14 mouse cellular contexts compared by ENCODE assay signal in the genomic region with DNA sequence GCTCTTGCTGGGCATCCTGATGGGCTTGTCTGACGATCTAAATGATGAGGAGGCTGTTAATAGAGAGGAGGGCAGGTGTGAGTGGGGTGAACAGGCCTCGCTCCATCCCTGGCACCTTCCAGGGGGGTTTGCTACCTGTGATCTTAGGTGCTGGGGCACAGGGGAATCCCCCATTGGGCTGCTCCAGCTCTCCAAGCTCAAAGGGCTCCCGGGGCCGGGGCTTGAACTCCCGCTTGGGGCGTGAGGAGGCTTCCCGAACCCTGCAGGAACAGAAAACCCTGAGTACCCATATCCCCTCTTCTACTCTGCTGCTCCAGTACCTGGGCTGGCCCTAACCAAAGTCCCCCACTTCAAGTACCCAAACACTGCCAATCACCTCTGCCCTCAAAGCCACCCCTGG. TPM values are rescaled to one million over a fixed set of nuclear protein-coding genes. Genes with fewer than 3 reads are reported as not detected.
DNase-seq lines count a peak whose midpoint lies in the region; ATAC-seq lines count a peak whose summit lies in the region.
"Had no signal": no experiment of that assay in that cellular context is flagged by ENCODE, and none has a peak within 500 bp of the region (broad histone marks: within the 10 kb centered on the region; RNA-seq: fewer than 3 reads in every experiment).

No protein-coding gene starts in this region.

- no peaks in the 10 kb centered on the region for H3K27me3 ChIP-seq in limb, embryonic 13.5 days
- no peaks in the 10 kb centered on the region for H3K27me3 ChIP-seq in limb, embryonic 10.5 days (ENCODE audit: low read depth, poor library complexity, severe bottlenecking)
- no peaks in the 10 kb centered on the region for H3K27me3 ChIP-seq in midbrain, embryonic 15.5 days (replicated peaks)
- H3K27me3 ChIP-seq: kidney, embryonic 15.5 days; liver, embryonic 12.5 days; lung, embryonic 15.5 days had no signal

- peak; percentile 64 for DNase-seq in cerebellum, adult 11-12 months
- no peak for DNase-seq in cerebellum, adult 18-20 months
- peak; percentile 92 for DNase-seq in heart, adult 11 months
- DNase-seq in heart, adult 18-20 months: no peak
- no peak for DNase-seq in limb, embryonic 10.5 days (ENCODE audit: low spot score)
- no peak for DNase-seq in adrenal gland, postnatal 36 days

- H3K36me3 ChIP-seq in limb, embryonic 13.5 days: peaks cover 86% of the 10 kb centered on the region
- peaks cover 93% of the 10 kb centered on the region for H3K36me3 ChIP-seq in limb, embryonic 10.5 days
- H3K36me3 ChIP-seq in midbrain, embryonic 15.5 days (replicated peaks): peaks cover 42% of the 10 kb centered on the region; the same call in 1 of the 2 replicates

- H3K4me1 ChIP-seq in limb, embryonic 13.5 days: 0 out of 2 replicates have a peak, but pooled peaks cover 3% of the 10 kb centered on the region
- peaks cover 8% of the 10 kb centered on the region; the same call in 1 of the 2 replicates for H3K4me1 ChIP-seq in limb, embryonic 10.5 days
- H3K4me1 ChIP-seq in midbrain, embryonic 15.5 days: peaks cover 9% of the 10 kb centered on the region; the same call in 1 of the 2 replicates
- H3K4me1 ChIP-seq: lung, embryonic 15.5 days had no signal

- 0 out of 2 replicates have a peak overlapping the region, but pooled peaks have one; percentile 31 for H3K9ac ChIP-seq in limb, embryonic 13.5 days
- H3K9ac ChIP-seq in midbrain, embryonic 15.5 days: no peak overlapping the region
- H3K9ac ChIP-seq: kidney, embryonic 15.5 days; liver, embryonic 12.5 days; lung, embryonic 15.5 days had no signal

- no peak overlapping the region for H3K4me3 ChIP-seq in limb, embryonic 13.5 days
- H3K4me3 ChIP-seq in limb, embryonic 10.5 days: no peak overlapping the region
- no peak overlapping the region for H3K4me3 ChIP-seq in midbrain, embryonic 15.5 days
- H3K4me3 ChIP-seq: kidney, embryonic 15.5 days; liver, embryonic 12.5 days; lung, embryonic 15.5 days had no signal

- no peaks in the 10 kb centered on the region for H3K9me3 ChIP-seq in limb, embryonic 13.5 days
- H3K9me3 ChIP-seq in limb, embryonic 10.5 days (replicated peaks): no peaks in the 10 kb centered on the region
- no peaks in the 10 kb centered on the region for H3K9me3 ChIP-seq in midbrain, embryonic 15.5 days
- H3K9me3 ChIP-seq: kidney, embryonic 15.5 days; liver, embryonic 12.5 days; lung, embryonic 15.5 days had no signal

- no peak overlapping the region for H3K27ac ChIP-seq in limb, embryonic 13.5 days
- H3K27ac ChIP-seq in limb, embryonic 10.5 days: no peak overlapping the region
- peak overlapping the region; percentile 51 for H3K27ac ChIP-seq in midbrain, embryonic 15.5 days
- H3K27ac ChIP-seq: kidney, embryonic 15.5 days; liver, embryonic 12.5 days; lung, embryonic 15.5 days had no signal

- WGBS in limb, embryonic 13.5 days: 92% methylated on average over 7 of the region's 7 CpGs
- WGBS in limb, embryonic 10.5 days: 90% methylated on average over 7 of the region's 7 CpGs
- WGBS in midbrain, embryonic 15.5 days: 90% methylated on average over 7 of the region's 7 CpGs

- no peak overlapping the region for H3K4me2 ChIP-seq in limb, embryonic 13.5 days (replicated peaks)
- no peak overlapping the region for H3K4me2 ChIP-seq in midbrain, embryonic 15.5 days
- H3K4me2 ChIP-seq: kidney, embryonic 15.5 days; liver, embryonic 12.5 days; lung, embryonic 15.5 days had no signal

- no peak for ATAC-seq in limb, embryonic 13.5 days (ENCODE audit: low FRiP score, low read depth)
- ATAC-seq in midbrain, embryonic 15.5 days (replicated peaks): peak; percentile 1

RNA-seq across cellular contexts. Expression of a gene that starts 12.3 kb away (rescaled TPM):
- 10 to 100 TPM; 59.7 to 60.5 TPM for total RNA-seq in heart, adult 18-20 months (2021)
- 108 and 109 TPM in 2 replicates for polyA plus RNA-seq in limb, embryonic 13.5 days (2015; fragmentation: Nextera tagmentation; extraction: Ambion mirVana)
- polyA plus RNA-seq in limb, embryonic 10.5 days (2016; fragmentation: Nextera tagmentation; extraction: Ambion mirVana): 115 and 130 TPM in 2 replicates
- polyA plus RNA-seq in midbrain, embryonic 15.5 days (2015; fragmentation: Nextera tagmentation; extraction: Ambion mirVana): 152 and 167 TPM in 2 replicates
- 100 to 1,000 TPM in 1 of 2 experiments, 10 to 100 TPM in 1; 79.6 to 104 TPM for total RNA-seq in adrenal gland, postnatal 36 days (2021)

RNA-seq across cellular contexts. Expression of a gene that starts 12.5 kb away (rescaled TPM):
- 10 to 100 TPM; 12.3 to 12.9 TPM for total RNA-seq in heart, adult 18-20 months (2021)
- 8.1 and 9.2 TPM in 2 replicates for polyA plus RNA-seq in limb, embryonic 13.5 days (2015; fragmentation: Nextera tagmentation; extraction: Ambion mirVana)
- polyA plus RNA-seq in limb, embryonic 10.5 days (2016; fragmentation: Nextera tagmentation; extraction: Ambion mirVana): 6.4 and 7.3 TPM in 2 replicates
- polyA plus RNA-seq in midbrain, embryonic 15.5 days (2015; fragmentation: Nextera tagmentation; extraction: Ambion mirVana): 5.8 and 6.0 TPM in 2 replicates
- 1 to 10 TPM; 5.1 to 7.6 TPM for total RNA-seq in adrenal gland, postnatal 36 days (2021)

RNA-seq across cellular contexts. Expression of a gene that starts 18.6 kb away (rescaled TPM):
- 10 to 100 TPM; 11.7 to 13.7 TPM for total RNA-seq in heart, adult 18-20 months (2021)
- 190 and 200 TPM in 2 replicates for polyA plus RNA-seq in limb, embryonic 13.5 days (2015; fragmentation: Nextera tagmentation; extraction: Ambion mirVana)
- polyA plus RNA-seq in limb, embryonic 10.5 days (2016; fragmentation: Nextera tagmentation; extraction: Ambion mirVana): 181 and 187 TPM in 2 replicates
- 117 and 119 TPM in 2 replicates for polyA plus RNA-seq in midbrain, embryonic 15.5 days (2015; fragmentation: Nextera tagmentation; extraction: Ambion mirVana)
- total RNA-seq in adrenal gland, postnatal 36 days (2021): 10 to 100 TPM; 49.0 to 49.7 TPM

RNA-seq across cellular contexts. Expression of a gene that starts 22.4 kb away (rescaled TPM):
- total RNA-seq in heart, adult 18-20 months (2021): 1 to 10 TPM; 1.1 to 1.3 TPM
- 27.4 and 29.0 TPM in 2 replicates for polyA plus RNA-seq in limb, embryonic 13.5 days (2015; fragmentation: Nextera tagmentation; extraction: Ambion mirVana)
- 54.7 and 60.2 TPM in 2 replicates for polyA plus RNA-seq in limb, embryonic 10.5 days (2016; fragmentation: Nextera tagmentation; extraction: Ambion mirVana)
- 5.0 and 5.5 TPM in 2 replicates for polyA plus RNA-seq in midbrain, embryonic 15.5 days (2015; fragmentation: Nextera tagmentation; extraction: Ambion mirVana)
- 1 to 10 TPM; 3.5 to 4.7 TPM for total RNA-seq in adrenal gland, postnatal 36 days (2021)

RNA-seq across cellular contexts. Expression of a gene that starts 31.5 kb away (rescaled TPM):
- total RNA-seq in heart, adult 18-20 months (2021): not detected
- polyA plus RNA-seq in limb, embryonic 13.5 days (2015; fragmentation: Nextera tagmentation; extraction: Ambion mirVana): 36.4 and 39.2 TPM in 2 replicates
- 44.0 and 56.6 TPM in 2 replicates for polyA plus RNA-seq in limb, embryonic 10.5 days (2016; fragmentation: Nextera tagmentation; extraction: Ambion mirVana)
- 203 and 208 TPM in 2 replicates for polyA plus RNA-seq in midbrain, embryonic 15.5 days (2015; fragmentation: Nextera tagmentation; extraction: Ambion mirVana)
- 1 to 10 TPM; 1.1 to 1.3 TPM for total RNA-seq in adrenal gland, postnatal 36 days (2021)
- total RNA-seq: gastrocnemius, adult 18-20 months; megakaryocyte progenitor cell, adult 5-6 weeks; MEL had no signal

Comparison
In these comparisons a context has a peak if more than half of its experiments do, and no peak if none do; other contexts are left out.
1. DNase-seq: peak in cerebellum, adult 11-12 months (single experiment) and heart, adult 11 months (single experiment); none in cerebellum, adult 18-20 months (0 of 2), heart, adult 18-20 months (0 of 2), limb, embryonic 10.5 days (single experiment) and adrenal gland, postnatal 36 days (0 of 2).